Mouse (Mus musculus) B cell, adult 2 months (primary cell): ENCODE results near the gene Kif26b.

ENCODE experiments used
- DNase-seq, 2 experiments: peaks; one replicate each; pipeline ENCODE4 v3.0.0; 2022

Kif26b gene

DNA sequence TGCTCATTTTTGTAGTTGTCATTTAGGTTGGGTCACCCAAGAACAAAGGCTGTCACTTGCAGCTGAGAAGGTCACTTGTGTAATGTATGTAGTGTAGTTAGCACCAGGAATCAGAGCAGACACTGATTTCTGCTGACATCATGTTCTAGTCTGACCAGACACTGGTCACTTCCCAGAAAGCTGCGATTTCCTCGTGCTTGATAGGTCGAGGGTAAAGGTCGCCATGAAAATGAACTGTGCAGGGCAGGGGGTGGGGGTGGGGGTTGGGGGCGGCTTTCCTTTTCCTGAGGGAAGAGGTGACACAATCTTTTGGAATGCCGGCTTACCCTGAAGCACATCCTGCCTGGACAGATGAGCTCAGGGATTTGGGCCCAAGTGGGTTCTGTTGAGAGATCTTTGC lies 68.8 kb downstream of the Kif26b start:
- DNase-seq: no peak

DNA sequence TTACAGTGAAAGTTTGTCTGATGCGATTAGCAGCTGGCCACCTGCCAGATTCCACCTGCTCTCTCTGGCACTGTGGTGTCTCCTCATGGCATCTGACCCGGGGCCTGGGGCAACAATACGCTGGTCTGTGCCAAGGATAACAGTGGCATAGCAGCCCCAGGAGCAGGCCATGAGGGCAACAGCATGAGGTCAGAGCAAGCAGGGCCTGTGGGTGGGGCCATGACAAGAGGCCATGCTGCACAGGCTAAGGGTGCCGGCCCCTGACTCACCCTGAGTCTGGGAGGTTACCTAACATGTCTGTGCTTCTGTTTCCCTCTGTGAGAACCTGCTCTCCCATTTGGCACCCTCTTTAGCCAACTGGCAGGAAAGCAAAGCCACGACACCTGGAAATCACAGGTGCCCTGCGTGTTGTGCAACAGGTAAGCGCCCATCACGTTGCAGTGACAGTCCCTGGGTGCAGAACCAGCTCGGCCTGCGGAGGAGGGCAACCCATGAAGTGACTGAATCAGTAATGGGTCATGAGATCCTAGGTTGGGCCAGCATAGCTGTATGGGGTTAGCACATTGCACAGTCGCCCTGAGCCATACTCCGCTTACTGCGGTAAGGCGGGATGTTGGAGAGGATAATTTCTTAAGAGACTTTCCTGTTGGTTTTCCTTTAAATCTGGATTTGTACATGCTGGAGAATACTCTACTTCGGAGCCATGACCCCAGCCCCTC lies 72.1 kb downstream of the Kif26b start:
- no peak for DNase-seq

DNA sequence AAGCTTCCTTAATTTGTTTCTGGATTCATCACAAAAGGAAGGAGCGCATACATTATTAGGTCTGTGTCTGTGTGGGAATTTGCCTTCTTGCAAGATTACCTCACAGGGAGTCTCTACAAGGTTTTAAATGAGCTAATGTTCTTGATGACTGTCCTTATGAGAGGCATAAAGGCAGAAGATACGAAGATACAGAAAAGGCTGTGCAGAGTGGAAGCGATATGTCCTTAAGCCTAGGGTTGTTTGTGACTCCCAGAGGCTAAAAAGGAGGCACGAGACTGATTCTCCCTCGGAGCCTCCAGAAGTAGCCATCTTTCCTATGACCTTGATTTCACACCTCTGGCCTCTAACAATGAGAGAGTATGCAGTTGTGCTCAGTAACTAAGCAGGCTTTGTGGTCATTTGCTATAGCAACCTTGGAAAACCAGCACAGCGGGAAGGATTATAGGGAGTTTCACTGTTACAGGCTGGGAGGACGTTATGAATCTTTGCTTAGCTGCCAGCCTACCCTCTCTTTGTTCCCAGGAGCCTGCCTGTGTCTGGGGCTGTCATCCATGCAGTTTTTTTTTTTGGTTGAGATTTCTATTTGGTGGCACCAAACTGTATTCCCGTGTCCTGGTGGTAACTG lies 80.3 kb downstream of the Kif26b start:
- DNase-seq: no peak

DNA sequence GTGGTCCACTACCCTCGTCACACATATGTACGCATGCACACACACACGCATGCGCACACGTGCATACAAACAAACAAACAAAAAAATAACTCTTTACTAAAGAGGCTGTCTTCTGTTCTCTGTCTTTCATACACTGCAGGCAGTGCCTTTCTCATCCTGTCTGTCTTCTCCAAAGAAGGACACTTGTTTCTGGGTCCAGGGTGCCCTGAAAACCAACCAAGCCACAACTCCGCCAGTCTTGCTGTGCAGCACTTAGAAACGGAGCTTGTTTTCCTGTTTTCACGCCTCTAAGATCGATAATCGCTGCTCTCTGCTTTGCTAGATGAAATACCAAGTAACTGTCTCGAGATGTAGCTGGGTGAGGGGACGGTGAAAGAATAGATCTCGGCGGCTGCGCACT lies 82.6 kb downstream of the Kif26b start:
- no peak for DNase-seq

DNA sequence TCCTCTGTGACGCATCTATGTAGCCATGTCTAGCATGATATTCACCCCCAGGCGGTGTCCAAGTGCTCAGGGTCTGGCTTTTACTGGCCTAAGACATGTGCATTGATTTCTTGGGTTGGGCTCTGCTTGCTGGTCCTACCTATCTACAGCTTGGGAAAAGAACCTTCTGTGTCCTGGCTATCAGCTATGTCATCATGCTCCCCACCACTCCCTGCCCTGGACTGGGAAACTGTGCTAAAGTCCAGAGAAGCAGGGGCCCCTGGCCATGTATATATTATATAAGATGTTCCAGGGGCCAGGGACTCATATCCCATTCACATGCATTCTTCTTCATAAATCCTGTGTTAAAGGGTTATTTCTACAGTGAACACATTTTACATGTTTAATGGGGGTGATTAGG lies 92.4 kb downstream of the Kif26b start:
- no peak for DNase-seq

DNA sequence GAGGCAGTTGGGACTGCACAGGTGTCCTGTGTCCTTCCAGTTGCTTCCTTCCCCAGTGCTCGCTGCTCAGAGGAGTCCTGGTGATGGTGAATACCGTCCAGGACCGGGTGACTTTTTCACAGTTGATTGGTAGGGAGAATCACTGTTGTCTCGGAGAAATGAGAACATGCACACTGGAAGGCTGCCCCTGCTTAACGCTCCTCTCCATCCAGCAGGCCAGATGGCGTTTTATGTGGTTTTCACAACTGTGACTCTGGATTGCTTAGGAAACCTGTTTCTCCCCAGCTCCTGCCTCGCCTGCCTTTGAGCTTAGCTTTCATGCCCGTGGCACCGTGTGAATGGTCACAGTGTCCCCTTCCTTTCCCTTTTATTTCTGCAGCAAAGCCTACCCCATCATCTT lies 95.0 kb downstream of the Kif26b start:
- DNase-seq: no peak

DNA sequence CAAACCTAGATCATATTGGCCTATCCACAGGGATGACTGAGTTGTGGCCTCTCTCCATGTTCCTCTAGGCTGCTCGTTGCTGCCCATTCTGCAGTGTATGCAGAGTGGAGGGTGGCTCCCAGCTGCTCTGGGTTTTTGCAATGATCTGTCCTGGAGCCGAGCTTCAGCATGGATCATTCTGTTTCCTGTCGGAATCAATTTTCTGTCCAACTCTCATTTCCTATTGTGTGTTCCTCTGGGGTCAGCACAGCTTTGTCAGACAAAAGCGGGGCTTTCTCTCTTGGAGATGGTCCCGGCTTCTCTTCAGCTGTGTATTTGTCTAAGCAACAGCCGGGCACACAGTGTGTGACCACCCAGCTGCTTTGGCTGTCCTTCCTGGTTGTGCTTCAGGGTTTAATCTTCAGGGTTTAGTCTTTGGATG lies 98.0 kb downstream of the Kif26b start:
- no peak for DNase-seq

DNA sequence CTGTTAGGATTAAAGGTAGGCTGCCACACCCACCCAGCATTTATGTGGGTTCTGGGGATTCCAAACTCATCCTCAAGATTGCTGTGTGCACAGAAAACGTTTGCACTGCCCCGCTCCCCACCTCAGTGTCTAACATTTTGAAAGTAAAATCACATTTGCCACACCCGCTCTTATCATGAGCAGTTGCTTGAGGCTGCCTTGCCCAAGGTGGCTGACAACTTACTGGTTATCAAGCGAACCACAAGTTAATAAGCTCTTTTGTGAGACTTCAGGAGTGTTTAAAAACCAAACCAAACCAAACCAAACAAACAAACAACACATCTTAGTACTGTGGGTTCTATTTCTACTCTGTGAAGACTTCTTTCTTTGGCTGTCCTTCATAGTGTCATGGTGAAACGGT lies 101.1 kb downstream of the Kif26b start:
- no peak for DNase-seq

DNA sequence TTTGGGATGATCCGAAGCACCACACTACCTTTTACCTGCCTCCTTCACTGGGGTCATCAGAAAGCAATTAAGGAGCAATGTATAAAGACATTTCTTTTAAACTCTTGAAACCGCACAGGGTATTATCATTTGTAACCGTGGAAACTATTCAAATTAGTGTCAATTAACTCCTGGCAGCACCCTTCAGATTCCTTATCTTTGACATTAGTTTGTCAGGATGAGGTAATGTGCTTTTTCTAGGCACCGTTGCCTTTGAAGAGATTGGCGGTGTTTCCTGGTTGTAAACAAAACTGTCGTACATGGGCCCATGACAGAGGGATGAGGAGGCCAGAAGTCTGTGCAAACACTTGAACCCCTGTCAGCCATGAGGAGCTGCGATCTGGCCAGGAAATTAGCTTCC lies 102.9 kb downstream of the Kif26b start:
- no peak for DNase-seq

DNA sequence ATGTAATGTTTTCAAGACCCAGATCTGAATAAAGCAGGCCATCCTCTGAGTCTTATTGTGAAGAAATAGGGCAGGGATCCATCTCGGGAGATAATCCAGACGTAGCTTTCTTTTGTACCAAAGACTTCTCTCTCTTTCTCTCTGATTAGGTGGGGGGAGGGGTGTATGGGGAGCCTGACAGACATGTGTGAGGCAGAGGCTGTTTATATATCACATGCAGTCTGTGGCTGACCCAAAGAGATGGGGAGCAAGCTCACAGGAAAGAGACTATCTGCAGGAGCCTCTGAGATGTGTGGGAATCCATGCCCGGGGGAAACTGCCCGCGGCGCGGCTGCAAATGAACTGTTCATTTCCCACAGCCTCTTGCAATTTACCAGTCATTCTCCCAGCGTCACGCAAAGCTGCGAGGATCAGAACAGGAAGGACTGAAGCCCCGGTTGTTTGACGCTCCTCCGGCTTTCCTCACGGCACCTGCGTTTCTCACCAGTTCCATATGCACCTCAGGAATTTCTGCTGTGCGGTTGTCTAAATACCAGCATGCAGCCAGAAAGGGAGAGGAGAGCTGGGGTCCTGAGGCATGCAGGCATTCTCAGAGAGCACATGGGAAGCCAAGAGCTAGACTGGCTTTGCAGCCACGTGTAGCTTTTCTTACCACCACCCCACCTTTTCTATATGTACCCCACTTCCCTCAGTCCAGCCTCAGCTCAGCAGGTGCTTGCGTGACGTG lies 105.6 kb downstream of the Kif26b start:
- DNase-seq: no peak

DNA sequence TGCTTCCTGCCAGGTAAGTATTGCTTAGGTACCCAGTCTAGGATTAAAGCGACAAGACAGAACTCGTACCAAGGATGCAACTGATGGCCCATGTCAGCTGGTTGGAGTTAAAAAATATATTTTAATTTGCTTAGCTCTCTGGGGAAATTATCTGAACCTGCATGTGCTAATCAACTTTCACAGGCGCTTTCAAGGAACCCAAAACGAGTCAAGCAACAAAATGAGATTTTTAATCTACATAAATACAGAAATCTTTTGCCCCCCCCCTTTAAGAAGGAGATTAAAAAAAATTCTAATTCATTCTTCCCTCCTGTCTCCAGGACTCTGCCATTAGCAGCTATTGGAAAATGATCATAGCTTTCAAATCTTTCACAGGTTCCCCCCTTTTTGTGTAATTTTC lies 106.5 kb downstream of the Kif26b start:
- no peak for DNase-seq

DNA sequence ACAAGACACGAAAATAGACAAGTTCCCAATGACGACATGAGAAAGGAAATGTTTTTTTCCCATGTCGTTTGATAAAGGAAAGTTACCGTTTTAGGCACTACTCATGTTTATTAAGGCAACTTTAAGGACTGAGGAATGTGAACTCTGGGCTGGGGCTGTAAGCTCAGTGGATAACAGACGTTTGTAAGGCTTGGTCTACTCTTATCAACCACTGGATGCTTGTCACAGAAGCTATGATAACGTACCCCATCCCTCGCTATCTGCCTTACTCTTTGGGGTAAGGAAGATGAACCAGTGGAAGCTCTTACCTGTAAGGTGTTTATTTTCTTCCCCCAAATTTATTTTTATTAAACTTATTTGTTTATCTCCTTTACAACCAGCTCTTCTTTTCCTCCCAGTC lies 108.4 kb downstream of the Kif26b start:
- no peak for DNase-seq

DNA sequence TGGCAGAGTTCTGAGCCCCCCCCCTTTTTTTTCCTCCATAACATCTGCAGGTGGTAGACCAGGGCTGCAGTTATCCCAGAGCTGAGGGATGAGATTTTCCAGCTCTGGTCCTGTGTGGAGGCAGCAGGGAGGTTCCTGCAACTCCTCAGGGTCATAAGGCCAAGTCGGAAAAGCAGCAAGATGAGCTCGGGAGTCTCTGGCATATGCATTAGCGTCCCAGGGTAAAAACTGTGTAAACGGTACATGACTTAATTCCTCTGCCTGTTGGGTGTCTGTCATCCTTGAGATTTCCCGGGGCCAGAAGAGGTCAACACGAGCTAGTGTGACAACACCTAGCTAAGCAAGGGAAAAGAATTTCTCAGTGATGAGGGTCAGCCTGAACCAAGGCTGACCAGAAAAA lies 111.0 kb downstream of the Kif26b start:
- no peak for DNase-seq

DNA sequence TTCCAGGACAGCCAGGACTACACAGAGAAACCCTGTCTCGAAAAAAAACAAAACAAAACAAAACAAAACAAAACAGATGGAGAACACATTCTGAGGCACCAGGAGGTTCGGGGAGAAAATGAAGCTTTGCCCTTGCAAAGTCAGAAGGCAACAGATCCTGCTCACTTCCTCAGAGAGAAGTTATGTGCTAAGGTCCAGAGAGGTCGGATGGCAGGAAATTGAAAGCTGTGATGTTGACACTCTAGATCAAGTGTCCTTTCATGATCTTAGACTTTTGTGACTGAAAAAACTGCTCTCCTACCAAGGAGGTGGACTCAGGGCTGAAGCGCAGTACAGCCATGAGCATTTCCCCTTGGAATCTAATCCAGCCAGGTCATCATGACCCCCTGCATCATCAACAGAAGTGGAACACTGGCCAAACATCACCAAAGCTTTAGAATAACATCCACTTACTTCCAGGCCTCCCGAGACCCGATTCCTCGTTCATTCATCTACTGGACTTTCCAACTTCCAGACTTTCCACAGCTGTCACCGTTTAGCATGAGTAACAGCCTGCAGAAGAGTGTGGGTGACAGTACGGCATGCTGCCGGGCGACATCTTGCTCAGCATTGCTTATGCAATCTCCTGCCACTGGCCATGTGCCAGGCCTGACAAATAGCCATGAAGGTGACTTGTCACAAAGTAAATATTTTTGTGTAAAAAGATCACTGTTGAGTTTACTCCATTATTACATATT lies 112.0 kb downstream of the Kif26b start:
- DNase-seq: no peak

DNA sequence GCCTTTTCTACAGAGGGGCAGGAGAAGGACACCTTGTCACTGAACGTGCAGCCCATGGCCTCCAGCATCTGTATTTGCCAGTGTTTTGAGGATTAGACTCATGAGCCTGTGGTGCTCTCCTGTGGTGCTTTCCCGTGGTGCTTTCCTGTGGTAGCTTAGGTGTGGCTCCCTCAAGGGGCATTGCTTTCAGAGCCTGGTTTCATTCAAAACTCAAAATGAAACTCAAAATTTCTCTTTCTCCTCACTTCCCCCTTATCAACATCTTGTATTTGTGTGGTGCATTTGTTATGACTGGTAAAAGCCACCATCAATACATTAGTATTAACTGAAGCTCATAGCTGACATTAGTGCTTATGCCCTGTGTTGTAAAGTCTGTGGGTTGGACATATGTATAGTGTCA lies 112.9 kb downstream of the Kif26b start:
- DNase-seq: no peak

DNA sequence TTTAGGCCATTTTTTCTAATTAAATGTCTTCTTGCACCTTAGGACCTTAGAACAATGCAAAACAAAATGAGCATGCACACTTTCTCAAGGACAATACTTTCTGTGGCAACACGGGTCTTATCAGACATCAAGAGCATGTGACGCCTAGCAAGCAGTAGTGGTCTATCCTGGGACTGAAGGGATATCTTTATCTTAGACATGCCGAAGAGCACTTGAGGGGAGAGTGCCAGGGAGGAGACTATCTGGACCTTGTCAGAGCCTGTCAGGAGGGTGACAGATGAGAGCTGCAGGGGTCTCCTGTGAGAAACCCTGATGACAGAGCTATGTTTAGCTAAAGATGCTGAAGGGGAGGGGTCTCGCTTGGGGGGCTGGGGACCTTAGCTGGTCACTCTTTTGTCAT lies 116.0 kb downstream of the Kif26b start:
- no peak for DNase-seq

DNA sequence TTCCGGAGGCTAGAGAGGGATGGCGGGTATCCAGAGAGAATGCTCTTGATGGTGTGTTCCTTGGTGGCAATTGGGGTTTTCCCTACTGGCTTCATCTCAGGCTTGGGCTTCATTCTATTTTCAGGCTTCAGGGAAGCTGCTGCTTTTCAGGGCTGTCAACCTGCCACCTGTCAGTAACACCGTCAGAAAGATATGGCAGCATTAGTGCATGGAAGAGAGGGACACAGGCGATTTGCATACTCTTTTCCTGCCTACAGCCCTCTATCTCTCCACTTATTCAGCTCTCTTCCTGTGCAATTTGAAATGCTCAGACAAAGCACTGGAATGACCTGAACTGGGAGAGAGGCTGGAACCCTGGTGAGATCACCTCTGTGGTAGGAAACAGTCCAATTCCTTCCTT lies 117.7 kb downstream of the Kif26b start:
- no peak for DNase-seq

DNA sequence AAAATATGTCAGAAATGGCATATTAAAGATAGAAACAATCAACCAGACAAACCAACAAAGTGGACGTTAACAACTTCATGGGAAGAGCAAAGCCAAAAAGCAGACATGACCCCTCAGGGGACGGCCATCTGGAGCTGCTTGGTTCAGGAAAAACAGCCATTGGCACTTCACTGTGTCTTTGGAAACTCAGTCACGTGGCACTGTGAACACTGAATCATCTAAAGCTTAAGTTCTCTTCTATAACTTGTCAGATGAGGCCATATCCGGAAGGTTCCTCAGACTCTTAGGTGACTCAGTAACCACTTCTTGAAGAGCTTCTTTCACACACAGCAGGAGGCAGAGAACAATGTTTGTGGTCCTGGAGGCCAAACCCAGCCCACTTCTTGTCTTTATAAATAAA lies 126.6 kb downstream of the Kif26b start:
- DNase-seq: no peak

DNA sequence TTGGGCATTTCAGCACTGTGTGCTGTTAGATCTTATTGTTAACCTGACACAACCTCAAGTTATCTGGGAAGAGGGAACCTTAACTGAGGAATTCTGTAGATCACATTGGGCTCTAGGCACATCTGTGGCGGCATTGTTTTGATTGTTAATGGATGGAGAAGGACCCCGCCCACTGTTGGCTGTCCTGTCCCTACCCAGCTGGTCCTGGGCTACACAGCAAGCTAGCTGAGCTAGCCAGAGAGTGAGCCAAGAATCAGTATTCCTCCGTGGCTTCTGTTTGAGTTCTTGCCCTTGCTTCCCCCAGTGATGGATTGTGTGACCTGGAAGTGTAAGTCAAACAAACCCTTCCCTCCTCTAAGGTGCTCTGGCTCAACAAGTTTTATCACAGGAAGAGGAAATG lies 132.1 kb downstream of the Kif26b start:
- DNase-seq: no peak

DNA sequence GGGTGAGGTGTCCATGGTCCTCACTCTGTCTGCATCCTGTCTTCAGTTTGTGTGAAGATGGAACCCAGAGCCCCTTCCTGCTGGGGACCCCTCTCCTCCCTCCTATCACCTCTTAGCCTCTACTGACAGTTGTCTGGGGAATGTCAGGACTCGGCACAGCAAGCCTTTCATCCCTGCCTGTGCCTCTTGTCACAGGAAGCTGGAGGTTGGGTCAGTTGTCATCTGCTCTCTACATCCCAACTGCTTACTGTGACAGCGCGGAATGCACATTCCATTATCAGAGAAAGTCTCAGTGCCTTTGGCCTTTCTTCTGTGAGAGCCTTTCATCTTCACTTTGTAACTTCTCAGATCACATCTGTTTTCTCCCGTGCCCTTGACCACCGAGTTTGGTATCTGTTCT lies 132.6 kb downstream of the Kif26b start:
- no peak for DNase-seq

DNA sequence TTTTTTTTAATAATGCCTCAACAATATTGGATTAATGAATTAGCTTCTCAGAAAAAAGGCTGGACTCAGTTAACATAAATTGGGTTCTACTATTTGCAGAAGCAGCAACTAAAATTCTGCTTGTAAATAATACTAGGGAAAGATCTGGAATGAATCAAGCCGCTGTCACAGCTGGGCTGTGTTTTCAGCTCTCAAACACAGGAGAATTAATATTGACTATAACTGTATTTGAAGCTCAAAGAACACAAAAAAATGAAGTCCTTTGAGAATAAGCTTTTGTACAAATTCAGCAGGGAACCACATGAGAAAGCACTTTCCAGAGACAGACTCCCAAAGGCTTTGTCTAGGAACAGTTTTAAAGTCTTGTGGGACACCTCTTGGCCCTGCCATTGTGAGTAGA lies 134.6 kb downstream of the Kif26b start:
- no peak for DNase-seq

DNA sequence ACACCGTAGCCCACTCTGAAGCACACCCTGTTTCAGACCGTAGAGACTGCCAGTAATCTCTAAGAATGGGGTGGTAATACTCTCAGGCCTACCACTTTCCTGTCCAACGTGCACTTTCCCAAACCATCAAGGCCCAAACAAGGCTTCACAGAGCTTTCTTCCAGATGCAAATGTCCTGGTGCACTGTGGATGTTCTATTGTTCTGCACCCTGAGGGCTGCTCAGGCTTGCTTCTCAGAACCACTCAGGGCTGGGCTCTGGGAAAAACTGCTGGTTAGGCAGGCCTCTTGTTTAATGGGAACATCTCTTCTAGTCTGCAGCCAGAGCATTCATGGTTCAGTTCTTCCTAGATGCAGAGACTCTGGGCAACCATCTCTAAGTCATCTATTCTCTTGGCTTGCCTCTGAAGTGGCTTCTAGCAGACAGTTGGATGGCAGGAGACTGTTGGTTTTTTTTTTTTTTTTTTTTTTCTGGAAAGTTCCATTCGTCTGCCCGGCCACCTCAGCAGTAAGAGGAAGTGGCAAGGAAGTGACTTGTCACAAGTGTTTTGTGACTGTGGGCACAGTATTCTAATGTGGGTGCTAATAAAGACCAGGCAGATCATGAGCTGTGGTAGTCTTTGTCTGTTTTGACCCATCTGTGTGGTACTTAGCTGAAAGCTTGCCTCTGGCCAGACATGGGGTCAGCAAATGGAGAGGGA lies 135.5 kb downstream of the Kif26b start:
- DNase-seq: no peak

DNA sequence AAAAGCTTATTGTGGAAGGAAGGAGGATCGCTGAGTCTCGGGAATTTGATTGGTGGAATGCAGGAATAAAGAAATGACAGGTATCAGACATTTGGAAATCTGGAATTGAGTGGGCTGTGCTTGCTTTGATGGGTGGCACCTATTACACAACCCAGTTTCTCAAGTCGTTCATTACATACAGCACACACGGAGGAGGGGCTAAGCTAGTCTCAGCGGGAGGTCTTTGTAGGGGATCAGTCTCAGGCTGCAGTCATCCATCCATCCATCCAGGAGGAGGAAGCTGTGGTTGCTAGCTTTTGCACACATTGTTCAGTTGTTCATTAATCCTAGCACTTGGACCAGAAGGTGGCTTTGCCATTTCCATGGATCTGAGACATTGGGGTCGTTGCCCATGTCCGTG lies 137.6 kb downstream of the Kif26b start:
- no peak for DNase-seq
